8 mouse cellular contexts compared by ENCODE assay signal in the genomic region with DNA sequence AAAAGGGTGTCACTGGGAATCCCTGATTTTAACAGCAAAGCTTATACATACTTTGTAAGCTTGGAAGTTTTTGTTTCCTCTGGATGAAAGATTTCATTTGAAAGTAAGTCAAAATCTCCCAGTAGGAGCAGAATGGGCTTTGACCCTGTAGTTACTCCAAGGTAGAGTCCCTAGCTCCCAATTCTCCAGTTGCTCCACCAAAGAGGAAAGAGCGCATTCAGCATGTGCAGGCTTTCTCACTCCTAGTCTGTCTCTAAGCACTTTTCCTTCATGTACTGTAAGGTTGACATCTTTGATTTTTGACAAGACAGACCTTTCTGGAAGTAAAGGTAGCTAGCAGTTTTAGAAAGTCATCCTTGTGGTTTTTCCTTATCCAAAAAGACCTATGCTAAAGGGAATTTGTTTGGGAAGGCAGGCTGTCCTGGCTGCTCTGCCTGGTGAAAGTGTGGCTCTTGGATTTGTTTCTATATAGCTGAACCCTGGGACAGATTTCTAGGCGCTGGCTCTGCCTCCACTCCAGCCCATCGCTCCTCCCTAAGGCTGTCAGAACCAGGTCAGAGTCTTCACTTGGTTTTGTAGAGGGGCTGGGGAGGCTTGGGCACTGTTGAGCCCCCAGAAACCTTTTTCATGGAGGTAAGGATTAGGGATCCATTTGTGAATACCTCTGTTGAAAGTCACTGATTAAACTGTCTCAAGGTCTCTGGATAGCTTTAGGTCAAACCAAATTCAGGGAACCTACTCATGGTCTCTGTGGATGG. TPM values are rescaled to one million over a fixed set of nuclear protein-coding genes. Genes with fewer than 3 reads are reported as not detected.
A peak's percentile ranks its signal among the peaks of the same experiment; 100 is the strongest.
DNase-seq lines count a peak whose midpoint lies in the region; ATAC-seq lines count a peak whose summit lies in the region.

No protein-coding gene starts in this region.

- H3K36me3 ChIP-seq in neural tube, embryonic 11.5 days (ENCODE audit: control insufficient read depth, insufficient read depth, low read length): no peaks in the 10 kb centered on the region
- peaks cover 5% of the 10 kb centered on the region for H3K36me3 ChIP-seq in embryonic facial prominence, embryonic 13.5 days
- no peaks in the 10 kb centered on the region for H3K36me3 ChIP-seq in hindbrain, embryonic 14.5 days (replicated peaks; ENCODE audit: control insufficient read depth, insufficient read depth)
- H3K36me3 ChIP-seq in midbrain, embryonic 12.5 days: 0 out of 2 replicates have a peak, but pooled peaks cover 7% of the 10 kb centered on the region

- H3K9ac ChIP-seq in neural tube, embryonic 11.5 days (ENCODE audit: low read length): peak overlapping the region; percentile 33; the same call in 1 of the 2 replicates
- H3K9ac ChIP-seq in embryonic facial prominence, embryonic 13.5 days: peak overlapping the region; percentile 59
- peak overlapping the region; percentile 48 for H3K9ac ChIP-seq in hindbrain, embryonic 14.5 days
- H3K9ac ChIP-seq in midbrain, embryonic 12.5 days (replicated peaks): peak overlapping the region; percentile 25

- ATAC-seq in neural tube, embryonic 11.5 days (ENCODE audit: insufficient read depth, low FRiP score, low TSS enrichment): no peak
- ATAC-seq in embryonic facial prominence, embryonic 13.5 days (ENCODE audit: insufficient number of reproducible peaks, insufficient read depth, low FRiP score, low TSS enrichment, low read depth): no peak
- no peak for ATAC-seq in hindbrain, embryonic 14.5 days (ENCODE audit: low FRiP score)
- ATAC-seq in midbrain, embryonic 12.5 days (ENCODE audit: low FRiP score, low read depth): no peak

- H3K9me3 ChIP-seq in neural tube, embryonic 11.5 days (ENCODE audit: control insufficient read depth, low read length): no peaks in the 10 kb centered on the region
- H3K9me3 ChIP-seq in embryonic facial prominence, embryonic 13.5 days: no peaks in the 10 kb centered on the region
- no peaks in the 10 kb centered on the region for H3K9me3 ChIP-seq in hindbrain, embryonic 14.5 days (ENCODE audit: control insufficient read depth, low read length)
- H3K9me3 ChIP-seq in midbrain, embryonic 12.5 days: no peaks in the 10 kb centered on the region

- 95% methylated on average over 3 of the region's 3 CpGs for WGBS in neural tube, embryonic 11.5 days
- WGBS in embryonic facial prominence, embryonic 13.5 days: 78% methylated on average over 3 of the region's 3 CpGs
- WGBS in hindbrain, embryonic 14.5 days: 82% methylated on average over 3 of the region's 3 CpGs
- WGBS in midbrain, embryonic 12.5 days: 79% methylated on average over 3 of the region's 3 CpGs

- no peak for DNase-seq in neural tube, embryonic 11.5 days (ENCODE audit: low spot score)
- DNase-seq in neural tube, embryonic 10.5 days (ENCODE audit: extremely low spot score, low spot score): no peak
- no peak for DNase-seq in hindbrain, embryonic 14.5 days (ENCODE audit: low spot score)
- DNase-seq in adrenal gland, postnatal 4 days (ENCODE audit: low spot score in 2 of 2): no peak
- DNase-seq in frontal cortex, postnatal 10 days (ENCODE audit: low spot score in 2 of 2): no peak
- DNase-seq in cerebellum, adult 11-12 months: no peak

- H3K27me3 ChIP-seq in neural tube, embryonic 11.5 days (ENCODE audit: control insufficient read depth, insufficient read depth, low read length): no peaks in the 10 kb centered on the region
- no peaks in the 10 kb centered on the region for H3K27me3 ChIP-seq in embryonic facial prominence, embryonic 13.5 days
- H3K27me3 ChIP-seq in hindbrain, embryonic 14.5 days (ENCODE audit: control insufficient read depth, insufficient read depth, low read length): no peaks in the 10 kb centered on the region
- no peaks in the 10 kb centered on the region for H3K27me3 ChIP-seq in midbrain, embryonic 12.5 days

- peak overlapping the region; percentile 46 for H3K27ac ChIP-seq in neural tube, embryonic 11.5 days (ENCODE audit: low read depth, low read length)
- peak overlapping the region; percentile 88 for H3K27ac ChIP-seq in embryonic facial prominence, embryonic 13.5 days
- H3K27ac ChIP-seq in hindbrain, embryonic 14.5 days: peak overlapping the region; percentile 71
- H3K27ac ChIP-seq in midbrain, embryonic 12.5 days (replicated peaks): 0 out of 2 replicates have a peak overlapping the region, but pooled peaks have one; percentile 60

- peaks cover 9% of the 10 kb centered on the region; the same call in 1 of the 2 replicates for H3K4me1 ChIP-seq in neural tube, embryonic 11.5 days (ENCODE audit: control insufficient read depth, insufficient read depth, low read length)
- H3K4me1 ChIP-seq in embryonic facial prominence, embryonic 13.5 days: peaks cover 31% of the 10 kb centered on the region
- H3K4me1 ChIP-seq in hindbrain, embryonic 14.5 days (replicated peaks; ENCODE audit: control insufficient read depth, insufficient read depth, low read length): peaks cover 30% of the 10 kb centered on the region
- H3K4me1 ChIP-seq in midbrain, embryonic 12.5 days: peaks cover 32% of the 10 kb centered on the region

- H3K4me3 ChIP-seq in neural tube, embryonic 11.5 days (ENCODE audit: low read depth, low read length): no peak overlapping the region
- H3K4me3 ChIP-seq in embryonic facial prominence, embryonic 13.5 days: peak overlapping the region; percentile 5; the same call in 1 of the 2 replicates
- H3K4me3 ChIP-seq in hindbrain, embryonic 14.5 days (replicated peaks; ENCODE audit: low read length): no peak overlapping the region
- no peak overlapping the region for H3K4me3 ChIP-seq in midbrain, embryonic 12.5 days

- peak overlapping the region; percentile 6; the same call in 1 of the 2 replicates for H3K4me2 ChIP-seq in neural tube, embryonic 11.5 days (ENCODE audit: low read depth)
- H3K4me2 ChIP-seq in embryonic facial prominence, embryonic 13.5 days: peak overlapping the region; percentile 43
- H3K4me2 ChIP-seq in hindbrain, embryonic 14.5 days (replicated peaks): peak overlapping the region; percentile 86
- peak overlapping the region; percentile 13; the same call in 1 of the 2 replicates for H3K4me2 ChIP-seq in midbrain, embryonic 12.5 days (replicated peaks)

RNA-seq across cellular contexts. Expression of a gene that starts 3.8 kb away (rescaled TPM):
- polyA plus RNA-seq in neural tube, embryonic 11.5 days (2014; fragmentation: Nextera tagmentation; extraction: Ambion mirVana): 16.5 and 17.3 TPM in 2 replicates
- 17.6 and 20.2 TPM in 2 replicates for polyA plus RNA-seq in embryonic facial prominence, embryonic 13.5 days (2015; fragmentation: Nextera tagmentation; extraction: Ambion mirVana)
- 14.4 and 17.0 TPM in 2 replicates for polyA plus RNA-seq in hindbrain, embryonic 14.5 days (2014; fragmentation: Nextera tagmentation; extraction: Ambion mirVana)
- 27.4 and 31.1 TPM in 2 replicates for polyA plus RNA-seq in midbrain, embryonic 12.5 days (2016; fragmentation: Nextera tagmentation; extraction: Ambion mirVana)
- 10 to 100 TPM; 60.7 to 62.1 TPM for total RNA-seq in adrenal gland, postnatal 4 days (2021)

RNA-seq across cellular contexts. Expression of a gene that starts 16.9 kb away (rescaled TPM):
- polyA plus RNA-seq in neural tube, embryonic 11.5 days (2014; fragmentation: Nextera tagmentation; extraction: Ambion mirVana): 384 and 394 TPM in 2 replicates
- 373 and 383 TPM in 2 replicates for polyA plus RNA-seq in embryonic facial prominence, embryonic 13.5 days (2015; fragmentation: Nextera tagmentation; extraction: Ambion mirVana)
- polyA plus RNA-seq in hindbrain, embryonic 14.5 days (2014; fragmentation: Nextera tagmentation; extraction: Ambion mirVana): 224 and 245 TPM in 2 replicates
- 331 and 332 TPM in 2 replicates for polyA plus RNA-seq in midbrain, embryonic 12.5 days (2016; fragmentation: Nextera tagmentation; extraction: Ambion mirVana)
- total RNA-seq in adrenal gland, postnatal 4 days (2021): 100 to 1,000 TPM; 100 to 101 TPM

RNA-seq across cellular contexts. Expression of a gene that starts 48.1 kb away (rescaled TPM):
- polyA plus RNA-seq in neural tube, embryonic 11.5 days (2014; fragmentation: Nextera tagmentation; extraction: Ambion mirVana): 57.2 and 59.6 TPM in 2 replicates
- 46.6 and 52.1 TPM in 2 replicates for polyA plus RNA-seq in embryonic facial prominence, embryonic 13.5 days (2015; fragmentation: Nextera tagmentation; extraction: Ambion mirVana)
- polyA plus RNA-seq in hindbrain, embryonic 14.5 days (2014; fragmentation: Nextera tagmentation; extraction: Ambion mirVana): 64.3 and 75.4 TPM in 2 replicates
- polyA plus RNA-seq in midbrain, embryonic 12.5 days (2016; fragmentation: Nextera tagmentation; extraction: Ambion mirVana): 46.9 and 51.1 TPM in 2 replicates
- 10 to 100 TPM; 39.1 to 39.9 TPM for total RNA-seq in adrenal gland, postnatal 4 days (2021)

Comparison
In these comparisons a context has a peak if more than half of its experiments do, and no peak if none do; other contexts are left out.
1. H3K4me2 ChIP-seq: peak in every context shown above with its lines; median percentile 86 in hindbrain, embryonic 14.5 days; 43 in embryonic facial prominence, embryonic 13.5 days; 13 in midbrain, embryonic 12.5 days; 6 in neural tube, embryonic 11.5 days.